Mouse (Mus musculus) CH12.LX (cell line): ENCODE results near the gene Syn1.

Source experiments
- CTCF ChIP-seq, 2 experiments: IDR thresholded peaks in 1 of 2; conservative IDR thresholded peaks in 1 of 2; 2 replicates each; pipeline ENCODE4 v1.5.1; 2011 to 2012; ENCODE audit warnings: low read depth in 2 of 2, low read length in 2 of 2, improper control_type of control experiment in 1 of 2, inconsistent platforms in 1 of 2, mild to moderate bottlenecking in 1 of 2, moderate library complexity in 1 of 2
- EP300 ChIP-seq: IDR thresholded peaks from 2 replicates; pipeline ENCODE4 v1.6.1; 2011; ENCODE audit warnings: low read length, improper control_type of control experiment
- HCFC1 ChIP-seq: IDR thresholded peaks from 2 replicates; pipeline ENCODE4 v1.6.1; 2012; ENCODE audit warnings: low read depth, mild to moderate bottlenecking, inconsistent platforms, low read length, improper control_type of control experiment
- MYC ChIP-seq: IDR thresholded peaks from 2 replicates; pipeline ENCODE4 v1.6.1; 2011; ENCODE audit warnings: low read depth, mild to moderate bottlenecking, improper control_type of control experiment, low read length
- POLR2A ChIP-seq: IDR thresholded peaks from 2 replicates; pipeline ENCODE4 v1.6.1; 2011; ENCODE audit warnings: low read depth, mild to moderate bottlenecking, improper control_type of control experiment, low read length
- TCF12 ChIP-seq: IDR thresholded peaks from 2 replicates; pipeline ENCODE4 v1.6.1; 2014; ENCODE audit warnings: low read depth, mild to moderate bottlenecking, inconsistent platforms, low read length, improper control_type of control experiment
- ZMIZ1 ChIP-seq: IDR thresholded peaks from 2 replicates; pipeline ENCODE4 v1.6.1; 2012; ENCODE audit warnings: low read depth, mild to moderate bottlenecking, inconsistent platforms, low read length, improper control_type of control experiment
- ZNF384 ChIP-seq: IDR thresholded peaks from 2 replicates; pipeline ENCODE4 v1.6.1; 2012; ENCODE audit warnings: low read depth, low read length, improper control_type of control experiment, inconsistent platforms

DNA sequence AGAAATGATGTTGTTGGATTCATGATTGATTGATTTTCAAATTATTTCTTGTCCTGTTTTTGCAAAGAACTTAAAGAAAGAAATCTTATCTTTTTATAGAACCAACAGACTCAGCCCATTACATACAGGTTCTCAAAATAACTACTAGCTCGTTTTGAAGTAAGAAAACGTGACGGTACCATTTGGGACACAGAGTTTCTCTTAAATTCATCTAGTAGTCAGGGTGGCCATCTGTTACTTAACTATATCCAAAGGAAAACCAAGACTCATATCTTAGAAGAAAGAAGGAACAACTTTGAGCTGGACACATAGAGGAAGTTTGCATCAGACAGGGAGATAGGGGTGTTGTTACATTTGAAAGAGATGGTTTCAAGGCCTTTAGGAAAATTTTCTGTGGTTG, 73.6 kb downstream of the Syn1 start:
- no peak for TF ChIP-seq TCF12
- TF ChIP-seq POLR2A, result no peak
- TF ChIP-seq CTCF (conservative IDR thresholded peaks at IDR 0.05 in 1 of 2, IDR thresholded peaks at IDR 0.05 in 1 of 2; ENCODE audit: low read depth in 2 of 2, low read length in 2 of 2), result no peak
- no peak for TF ChIP-seq HCFC1
- TF ChIP-seq ZMIZ1, result no peak
- TF ChIP-seq MYC, result no peak
- no peak for TF ChIP-seq EP300
- TF ChIP-seq ZNF384, result no peak
